Mouse (Mus musculus) cortical plate, adult 2 months (tissue): ENCODE data around the gene Gdf3. TPM values are rescaled to one million over a fixed set of nuclear protein-coding genes. Genes with fewer than 3 reads are reported as not detected.

Source experiments
- H3K27ac ChIP-seq: fragments of 200-500 bp; 2 replicates; pipeline ENCODE4 v1.5.1; 2012; ENCODE audit warnings: low read length, control low read depth, inconsistent platforms; ENCODE audit not compliant: insufficient read depth
- H3K4me1 ChIP-seq: fragments of 200-500 bp; 2 replicates; pipeline ENCODE4 v1.6.1; 2011; ENCODE audit warnings: low read length; ENCODE audit not compliant: control insufficient read depth, insufficient read depth
- H3K4me3 ChIP-seq: fragments of 200-500 bp; 2 replicates; pipeline ENCODE4 v1.5.1; 2011; ENCODE audit warnings: mild to moderate bottlenecking, low read length, control low read depth; ENCODE audit not compliant: insufficient read depth
- CTCF ChIP-seq: fragments of 200-500 bp; IDR thresholded peaks from 2 replicates; pipeline ENCODE4 v1.5.1; 2011; ENCODE audit warnings: mild to moderate bottlenecking, control low read depth, low read length; ENCODE audit not compliant: insufficient read depth; ENCODE audit errors: extremely low read depth
- POLR2A ChIP-seq: fragments of 200-500 bp; IDR thresholded peaks from 2 replicates; pipeline ENCODE4 v1.6.1; 2011; ENCODE audit warnings: mild to moderate bottlenecking, low read length, control low read depth; ENCODE audit not compliant: insufficient read depth; ENCODE audit errors: extremely low read depth
- polyA plus RNA-seq: library from polyadenylated mRNA; depleted of rRNA; stranded (reverse); fragments of >200 nt; gene quantifications from 2 replicates; pipeline ENCODE4 v1.2.3, GENCODE M21; 2012; rRNA removed

The Gdf3 gene
- polyA plus RNA-seq, 1 experiment, result not detected

- TF ChIP-seq CTCF, result no peak
- no peak for TF ChIP-seq POLR2A
- Histone ChIP-seq H3K4me3 (no peak overlapping the region), H3K27ac (no peak overlapping the region), H3K4me1 (no peaks in the 10 kb centered on the region)
These were observed 40.8 kb downstream of the Gdf3 start for GRCm38 (mm10) chr6:122569113-122569512.

GRCm38 (mm10) chr6:122565070-122565784, 44.7 kb downstream of the Gdf3 start:
- H3K27ac ChIP-seq, result no peak overlapping the region
- TF ChIP-seq CTCF, result no peak
- TF ChIP-seq POLR2A, result no peak
- H3K4me1 ChIP-seq, result peaks cover 2% of the 10 kb centered on the region; the same call in 1 of the 2 replicates
- no peak overlapping the region for H3K4me3 ChIP-seq

- Histone ChIP-seq H3K4me3 (no peak overlapping the region), H3K27ac (no peak overlapping the region)
- no peak for TF ChIP-seq POLR2A
- peak; percentile 95 for TF ChIP-seq CTCF
These were observed 47.4 kb downstream of the Gdf3 start for GRCm38 (mm10) chr6:122562463-122562862.

GRCm38 (mm10) chr6:122561005-122561404, 48.9 kb downstream of the Gdf3 start:
- Histone ChIP-seq H3K4me1 (peaks cover 4% of the 10 kb centered on the region; the same call in 1 of the 2 replicates), H3K4me3 (no peak overlapping the region), H3K27ac (no peak overlapping the region)
- no peak for TF ChIP-seq CTCF
- no peak for TF ChIP-seq POLR2A

More at GRCm38 (mm10) chr6:122562463-122562862, 47.4 kb downstream of the Gdf3 start:
- peaks cover 2% of the 10 kb centered on the region; the same call in 1 of the 2 replicates for H3K4me1 ChIP-seq

- no peak overlapping the region for H3K4me3 ChIP-seq
- no peak overlapping the region for H3K27ac ChIP-seq
These were observed 49.5 kb downstream of the Gdf3 start for GRCm38 (mm10) chr6:122560427-122560826.

DNA sequence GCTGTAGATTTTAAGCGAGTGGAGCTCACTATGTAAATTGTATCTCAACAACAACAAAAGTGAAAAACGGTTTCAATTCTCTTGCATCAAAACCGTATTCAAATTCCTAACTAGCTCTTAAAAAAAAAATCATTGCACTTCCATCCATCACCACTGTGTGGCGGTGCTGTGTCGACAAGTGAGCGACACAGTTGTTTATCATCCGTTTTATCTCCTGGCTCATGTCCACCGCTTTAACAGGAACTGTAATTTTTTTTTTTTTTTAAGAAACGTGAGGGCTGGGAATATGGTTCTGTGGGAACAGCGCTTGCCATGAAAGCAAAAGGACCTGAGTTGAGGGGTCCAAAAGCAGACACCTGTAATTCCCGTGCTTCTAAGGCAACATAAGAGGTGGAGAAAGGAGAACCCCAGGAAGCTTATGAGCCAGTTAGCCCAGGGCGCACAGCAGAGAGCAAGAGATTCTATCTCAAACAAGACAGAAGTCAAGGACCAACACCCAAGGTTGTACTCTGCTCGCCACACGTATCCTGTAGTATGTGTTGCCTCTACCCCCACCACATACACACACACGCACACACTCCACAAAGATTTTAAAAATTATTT, 52.8 kb downstream of the Gdf3 start:
- TF ChIP-seq CTCF, result peak; percentile 64
- TF ChIP-seq POLR2A, result no peak
- Histone ChIP-seq H3K4me3 (peak overlapping the region; percentile 24), H3K4me1 (0 out of 2 replicates have a peak, but pooled peaks cover 2% of the 10 kb centered on the region), H3K27ac (no peak overlapping the region)

More at GRCm38 (mm10) chr6:122560427-122560826, 49.5 kb downstream of the Gdf3 start:
- peaks cover 4% of the 10 kb centered on the region; the same call in 1 of the 2 replicates for H3K4me1 ChIP-seq
- peak; percentile 73 for TF ChIP-seq CTCF
- no peak for TF ChIP-seq POLR2A

Other genes with a start within 250 kb of the Gdf3 start
- 41.6 and 49.5 TPM in 2 replicates for gene Rimklb, start 111.3 kb downstream of the Gdf3 start, polyA plus RNA-seq
- gene Mfap5, start 104.2 kb downstream of the Gdf3 start, polyA plus RNA-seq, result 0.83 and 0.92 TPM in 2 replicates
- gene Aicda, start 56.3 kb downstream of the Gdf3 start, polyA plus RNA-seq, result not detected in 2 replicates
- 3.1 and 4.5 TPM in 2 replicates for gene Apobec1, start 7.6 kb downstream of the Gdf3 start, polyA plus RNA-seq
- gene Dppa3, start 16.3 kb upstream of the Gdf3 start, polyA plus RNA-seq, result not detected in 2 replicates
- 0.10 TPM in 1 of 2 replicates, not detected in the other for gene Nanog, start 97.4 kb upstream of the Gdf3 start, polyA plus RNA-seq
- 100 and 101 TPM in 2 replicates for gene Slc2a3, start 191.6 kb upstream of the Gdf3 start, polyA plus RNA-seq
- gene Foxj2, start 209.8 kb upstream of the Gdf3 start, polyA plus RNA-seq, result 12.7 and 13.1 TPM in 2 replicates
- gene C3ar1, start 246.1 kb upstream of the Gdf3 start, polyA plus RNA-seq, result 1.5 and 1.7 TPM in 2 replicates